Mouse (Mus musculus) kidney, adult 2 months (tissue): ENCODE measurements around the gene Abtb1.

ENCODE experiments used
- CTCF ChIP-seq: fragments of 200-500 bp; conservative IDR thresholded peaks from 2 replicates; pipeline ENCODE4 v1.5.1; 2011; ENCODE audit warnings: low read depth, mild to moderate bottlenecking, control low read depth, low read length, moderate library complexity, mixed read lengths; ENCODE audit not compliant: insufficient read depth, insufficient read length
- POLR2A ChIP-seq: fragments of 200-500 bp; IDR thresholded peaks from one replicate; pipeline ENCODE4 v1.6.1; 2011; ENCODE audit warnings: low read depth, low read length, control low read depth

- TF ChIP-seq CTCF (no peak), POLR2A (no peak)
Observed at GRCm38 (mm10) chr6:88803051-88803450, 38.7 kb downstream of the Abtb1 start.
